Mouse (Mus musculus): ENCODE results near the gene Kalrn. TPM values are rescaled to one million over a fixed set of nuclear protein-coding genes. Genes with fewer than 3 reads are reported as not detected.
A peak's percentile ranks its signal among the peaks of the same experiment; 100 is the strongest.
"Not testable (repeated sequence)": the region's sequence is repeated elsewhere in the genome, so short reads cannot be mapped to it uniquely, and the experiment has no call there.

Kalrn gene
- polyA plus RNA-seq, 1 experiment from 2014 or later = 22.8 TPM

- no peaks in the 10 kb centered on the region for H3K9me3 ChIP-seq
- 60% methylated on average over 4 of the region's 4 CpGs for WGBS
Measured at GRCm38 (mm10) chr16:34305586-34305985, 267.7 kb downstream of the Kalrn start.

GRCm38 (mm10) chr16:34303818-34304217 lies 269.5 kb downstream of the Kalrn start:
- peak; percentile 70 for DNase-seq (ENCODE audit: low spot score)
- H3K9me3 ChIP-seq; H3K36me3 ChIP-seq; H3K27me3 ChIP-seq (ENCODE audit: insufficient read depth, poor library complexity, severe bottlenecking); H3K4me3 ChIP-seq; H3K27ac ChIP-seq: not testable (repeated sequence)
- 57% methylated on average over 4 of the region's 4 CpGs for WGBS
- peaks cover 29% of the 10 kb centered on the region for H3K4me1 ChIP-seq

More at GRCm38 (mm10) chr16:34305586-34305985, 267.7 kb downstream of the Kalrn start:
- peak; percentile 66 for DNase-seq (ENCODE audit: low spot score)
- no peaks in the 10 kb centered on the region for H3K27me3 ChIP-seq (ENCODE audit: insufficient read depth, poor library complexity, severe bottlenecking)
- no peak overlapping the region for H3K27ac ChIP-seq
- H3K36me3 ChIP-seq = no peaks in the 10 kb centered on the region; the same call in 1 of the 2 replicates
- no peak overlapping the region for H3K4me3 ChIP-seq
- peaks cover 26% of the 10 kb centered on the region for H3K4me1 ChIP-seq

GRCm38 (mm10) chr16:34302503-34302902 lies 270.8 kb downstream of the Kalrn start:
- H3K27ac ChIP-seq = no peak overlapping the region
- peak; percentile 9 for DNase-seq (ENCODE audit: low spot score)
- no peaks in the 10 kb centered on the region for H3K27me3 ChIP-seq (ENCODE audit: insufficient read depth, poor library complexity, severe bottlenecking)
- H3K4me1 ChIP-seq = peaks cover 25% of the 10 kb centered on the region
- H3K4me3 ChIP-seq = no peak overlapping the region
- no peaks in the 10 kb centered on the region; the same call in 1 of the 2 replicates for H3K36me3 ChIP-seq
- 86% methylated on average over 1 of the region's 1 CpGs for WGBS
- no peaks in the 10 kb centered on the region for H3K9me3 ChIP-seq

- Histone ChIP-seq H3K9me3 (no peaks in the 10 kb centered on the region), H3K4me3 (no peak overlapping the region), H3K27me3 (ENCODE audit: insufficient read depth, poor library complexity, severe bottlenecking) (no peaks in the 10 kb centered on the region), H3K27ac (no peak overlapping the region), H3K36me3 (no peaks in the 10 kb centered on the region; the same call in 1 of the 2 replicates), H3K4me1 (peaks cover 23% of the 10 kb centered on the region)
- peak; percentile 72 for DNase-seq (ENCODE audit: low spot score)
- 72% methylated on average over 1 of the region's 1 CpGs for WGBS
Measured at GRCm38 (mm10) chr16:34302063-34302462, 271.3 kb downstream of the Kalrn start.

GRCm38 (mm10) chr16:34299226-34299625 lies 274.1 kb downstream of the Kalrn start:
- DNase-seq (ENCODE audit: low spot score) = peak; percentile 65
- 56% methylated on average over 2 of the region's 2 CpGs for WGBS

GRCm38 (mm10) chr16:34297911-34298682 lies 275.2 kb downstream of the Kalrn start:
- WGBS = 82% methylated on average over 5 of the region's 5 CpGs
- Histone ChIP-seq H3K27me3 (ENCODE audit: insufficient read depth, poor library complexity, severe bottlenecking) (no peaks in the 10 kb centered on the region), H3K9me3 (no peaks in the 10 kb centered on the region), H3K4me1 (peaks cover 17% of the 10 kb centered on the region; the same call in 1 of the 2 replicates), H3K36me3 (no peaks in the 10 kb centered on the region), H3K4me3 (no peak overlapping the region), H3K27ac (no peak overlapping the region)
- DNase-seq (ENCODE audit: low spot score) = no peak

More at GRCm38 (mm10) chr16:34299226-34299625, 274.1 kb downstream of the Kalrn start:
- Histone ChIP-seq H3K36me3 (no peaks in the 10 kb centered on the region), H3K4me3 (no peak overlapping the region), H3K27ac (no peak overlapping the region), H3K9me3 (no peaks in the 10 kb centered on the region), H3K4me1 (peaks cover 17% of the 10 kb centered on the region; the same call in 1 of the 2 replicates), H3K27me3 (ENCODE audit: insufficient read depth, poor library complexity, severe bottlenecking) (no peaks in the 10 kb centered on the region)

- peak; percentile 36 for DNase-seq (ENCODE audit: low spot score)
- peaks cover 18% of the 10 kb centered on the region; the same call in 1 of the 2 replicates for H3K4me1 ChIP-seq
- H3K36me3 ChIP-seq = no peaks in the 10 kb centered on the region
- 74% methylated on average over 6 of the region's 6 CpGs for WGBS
- H3K9me3 ChIP-seq = no peaks in the 10 kb centered on the region
- no peak overlapping the region for H3K27ac ChIP-seq
- no peaks in the 10 kb centered on the region for H3K27me3 ChIP-seq (ENCODE audit: insufficient read depth, poor library complexity, severe bottlenecking)
- H3K4me3 ChIP-seq = no peak overlapping the region
Measured at GRCm38 (mm10) chr16:34294568-34294967, 278.8 kb downstream of the Kalrn start.

- H3K9me3 ChIP-seq = no peaks in the 10 kb centered on the region
- H3K4me1 ChIP-seq = peaks cover 14% of the 10 kb centered on the region; the same call in 1 of the 2 replicates
- no peak overlapping the region for H3K27ac ChIP-seq
- no peaks in the 10 kb centered on the region for H3K36me3 ChIP-seq
- DNase-seq (ENCODE audit: low spot score) = peak; percentile 58
- no peak overlapping the region for H3K4me3 ChIP-seq
- H3K27me3 ChIP-seq (ENCODE audit: insufficient read depth, poor library complexity, severe bottlenecking) = no peaks in the 10 kb centered on the region
- WGBS = 63% methylated on average over 2 of the region's 2 CpGs
Measured at GRCm38 (mm10) chr16:34293675-34294074, 279.7 kb downstream of the Kalrn start.

- peak; percentile 80 for DNase-seq (ENCODE audit: low spot score)
Measured at GRCm38 (mm10) chr16:34289583-34289982, 283.7 kb downstream of the Kalrn start.

GRCm38 (mm10) chr16:34282026-34282425 lies 291.3 kb downstream of the Kalrn start:
- Histone ChIP-seq H3K27me3 (ENCODE audit: insufficient read depth, poor library complexity, severe bottlenecking) (no peaks in the 10 kb centered on the region), H3K9me3 (no peaks in the 10 kb centered on the region), H3K4me3 (no peak overlapping the region), H3K27ac (no peak overlapping the region), H3K36me3 (no peaks in the 10 kb centered on the region), H3K4me1 (peaks cover 1% of the 10 kb centered on the region; the same call in 1 of the 2 replicates)
- no peak for DNase-seq (ENCODE audit: low spot score)
- WGBS = 84% methylated on average over 8 of the region's 8 CpGs

More at GRCm38 (mm10) chr16:34289583-34289982, 283.7 kb downstream of the Kalrn start:
- Histone ChIP-seq H3K27ac (no peak overlapping the region), H3K4me1 (peaks cover 10% of the 10 kb centered on the region; the same call in 1 of the 2 replicates), H3K9me3 (no peaks in the 10 kb centered on the region), H3K27me3 (ENCODE audit: insufficient read depth, poor library complexity, severe bottlenecking) (no peaks in the 10 kb centered on the region), H3K4me3 (no peak overlapping the region), H3K36me3 (no peaks in the 10 kb centered on the region)
- 39% methylated on average over 7 of the region's 7 CpGs for WGBS

GRCm38 (mm10) chr16:34279654-34280383 lies 293.5 kb downstream of the Kalrn start:
- DNase-seq (ENCODE audit: low spot score) = no peak
- Histone ChIP-seq H3K27ac (no peak overlapping the region), H3K4me3 (no peak overlapping the region), H3K36me3 (no peaks in the 10 kb centered on the region), H3K27me3 (ENCODE audit: insufficient read depth, poor library complexity, severe bottlenecking) (no peaks in the 10 kb centered on the region), H3K4me1 (no peaks in the 10 kb centered on the region), H3K9me3 (no peaks in the 10 kb centered on the region)
- 84% methylated on average over 7 of the region's 7 CpGs for WGBS

- Histone ChIP-seq H3K27ac (no peak overlapping the region), H3K9me3 (no peaks in the 10 kb centered on the region), H3K36me3 (no peaks in the 10 kb centered on the region), H3K4me1 (no peaks in the 10 kb centered on the region), H3K4me3 (no peak overlapping the region), H3K27me3 (ENCODE audit: insufficient read depth, poor library complexity, severe bottlenecking) (no peaks in the 10 kb centered on the region)
- 59% methylated on average over 4 of the region's 4 CpGs for WGBS
- DNase-seq (ENCODE audit: low spot score) = no peak
Measured at GRCm38 (mm10) chr16:34278249-34278790, 295.0 kb downstream of the Kalrn start.

- Histone ChIP-seq H3K36me3 (no peaks in the 10 kb centered on the region), H3K9me3 (no peaks in the 10 kb centered on the region), H3K27me3 (ENCODE audit: insufficient read depth, poor library complexity, severe bottlenecking) (no peaks in the 10 kb centered on the region), H3K27ac (no peak overlapping the region), H3K4me1 (peaks cover 6% of the 10 kb centered on the region; the same call in 1 of the 2 replicates), H3K4me3 (no peak overlapping the region)
- DNase-seq (ENCODE audit: low spot score) = no peak
Measured at GRCm38 (mm10) chr16:34274607-34275006, 298.7 kb downstream of the Kalrn start.

Measured in heart, embryonic 10.5 days (tissue).